Mouse (Mus musculus) C2C12 (cell line): ENCODE measurements around the gene Zfp871.

Source experiments
- CTCF ChIP-seq: IDR thresholded peaks from one replicate; pipeline ENCODE4 v1.5.1; 2011; ENCODE audit not compliant: control insufficient read depth, insufficient read depth, insufficient read length
- MAX ChIP-seq: IDR thresholded peaks from one replicate; pipeline ENCODE4 v1.6.1; 2011; ENCODE audit warnings: mild to moderate bottlenecking, control low read depth
- MYOD1 ChIP-seq: IDR thresholded peaks from one replicate; pipeline ENCODE4 v1.6.1; 2011; ENCODE audit warnings: low read depth; ENCODE audit not compliant: control insufficient read depth, insufficient read length

DNA sequence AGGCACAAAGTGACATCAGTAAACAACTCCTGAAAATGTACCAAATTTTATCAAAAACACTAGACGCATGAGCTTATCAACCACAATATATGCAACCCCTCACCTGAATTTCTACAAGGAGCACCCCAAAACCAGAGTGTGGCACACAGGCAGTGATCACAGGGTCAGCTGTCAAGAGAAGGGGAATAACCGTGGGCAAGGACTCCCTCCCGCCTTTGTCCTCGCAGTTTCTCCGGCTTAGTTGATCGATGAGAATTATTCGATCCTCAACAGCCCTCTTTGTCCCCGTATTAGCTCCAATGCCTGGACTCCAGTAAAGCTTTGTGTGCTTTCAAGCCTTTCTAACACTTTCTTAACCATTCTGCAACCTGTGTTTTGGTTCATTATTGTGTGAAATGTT lies 20.8 kb upstream of the Zfp871 start:
- TF ChIP-seq CTCF (no peak), MYOD1 (no peak), MAX (no peak)
